Mouse (Mus musculus): ENCODE data around the gene Cdc37.
A peak's percentile ranks its signal among the peaks of the same experiment; 100 is the strongest.

The Cdc37 gene

DNA sequence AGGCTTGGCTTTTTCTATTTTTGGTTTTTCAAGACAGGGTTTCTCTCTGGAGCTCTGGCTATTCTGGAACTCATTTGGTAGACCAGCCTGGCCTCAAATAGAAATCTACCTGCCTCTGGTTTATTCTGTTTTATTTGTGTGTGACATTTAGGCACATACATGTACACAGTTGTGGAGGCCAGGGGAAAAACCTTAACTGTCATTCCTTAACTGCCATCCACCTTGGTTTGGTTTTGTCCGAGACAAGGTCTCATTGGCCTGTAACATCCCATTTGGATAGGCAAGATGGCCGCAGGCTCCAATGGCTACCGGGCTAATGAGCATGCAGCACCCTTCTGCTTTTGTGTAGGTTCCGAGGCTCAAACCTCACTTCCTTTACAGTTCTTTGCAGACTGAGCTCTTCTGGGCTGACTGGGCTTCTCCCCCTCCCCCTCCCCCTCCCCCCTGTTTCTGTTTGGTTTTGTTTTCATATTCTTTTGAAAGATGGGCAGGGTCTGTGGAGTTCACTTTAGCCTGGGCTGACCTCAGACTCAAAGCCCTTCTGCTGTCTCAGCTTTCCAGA is 14.4 kb downstream of the Cdc37 start:
- DNase-seq = no peak

DNA sequence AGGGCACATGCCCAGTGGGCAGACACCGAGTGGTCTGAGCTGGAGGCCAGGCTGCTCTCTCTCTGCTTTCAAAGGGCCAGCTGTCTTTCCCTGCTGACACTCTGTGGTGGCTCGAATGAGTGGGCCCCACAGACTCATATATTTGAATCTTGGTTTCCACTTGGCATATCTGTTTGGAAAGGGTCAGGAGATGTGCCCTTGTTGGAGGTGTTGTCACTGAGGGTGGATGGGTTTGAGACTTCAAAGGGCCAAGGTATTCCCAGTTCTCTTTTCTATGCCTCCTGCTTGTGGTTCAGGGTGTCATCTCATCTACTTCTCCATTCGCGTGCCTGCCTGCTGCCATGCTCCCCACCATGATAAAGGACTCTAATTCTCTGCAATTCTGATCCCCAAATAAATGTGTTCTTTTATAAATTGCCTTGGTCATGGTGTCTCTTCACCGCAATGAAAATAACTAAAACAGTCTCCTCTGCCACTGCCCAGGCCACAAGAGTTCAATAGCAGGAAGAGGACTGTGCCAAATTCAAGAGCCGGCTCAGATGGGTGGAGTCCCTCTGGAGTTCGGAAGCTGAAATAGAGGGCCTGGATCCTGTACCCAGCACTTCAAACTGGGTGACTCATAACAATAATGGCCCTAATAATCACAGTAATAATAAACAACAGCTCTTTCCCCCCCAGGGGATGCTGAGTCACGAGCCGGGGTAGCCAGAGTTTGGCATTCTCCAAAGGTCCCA is 15.0 kb downstream of the Cdc37 start:
- peak; percentile 49 for DNase-seq

DNA sequence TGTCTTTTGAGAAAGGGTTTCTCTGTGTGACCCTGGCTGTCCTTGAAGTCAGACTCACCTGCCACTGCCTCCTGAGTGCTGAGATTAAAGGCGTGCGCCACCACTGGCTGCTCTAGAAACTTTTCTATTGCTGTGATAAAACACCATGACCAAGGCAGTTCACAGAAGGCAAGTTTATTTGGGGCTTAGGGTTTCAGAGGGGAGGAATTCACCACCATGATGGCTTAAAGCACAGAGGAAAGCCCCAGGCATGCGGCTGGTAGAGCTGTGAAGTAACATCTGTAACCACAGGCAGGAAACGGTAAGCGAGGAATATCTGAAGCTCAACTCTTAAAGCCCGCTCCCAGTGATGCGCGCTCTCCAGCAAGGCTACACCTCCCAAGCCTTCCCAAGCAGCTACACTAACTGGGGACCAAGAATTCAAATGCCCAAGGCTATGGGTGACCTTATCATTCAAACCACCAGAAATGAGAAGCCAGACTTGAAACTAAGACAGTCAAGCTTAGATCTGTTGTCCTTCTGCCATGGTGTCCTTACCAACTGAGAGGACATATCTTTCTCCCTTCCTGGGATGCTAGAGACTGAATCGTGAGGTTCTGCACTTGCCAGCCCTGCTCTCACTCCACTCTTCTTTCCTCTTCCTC is 16.6 kb downstream of the Cdc37 start:
- DNase-seq = no peak

DNA sequence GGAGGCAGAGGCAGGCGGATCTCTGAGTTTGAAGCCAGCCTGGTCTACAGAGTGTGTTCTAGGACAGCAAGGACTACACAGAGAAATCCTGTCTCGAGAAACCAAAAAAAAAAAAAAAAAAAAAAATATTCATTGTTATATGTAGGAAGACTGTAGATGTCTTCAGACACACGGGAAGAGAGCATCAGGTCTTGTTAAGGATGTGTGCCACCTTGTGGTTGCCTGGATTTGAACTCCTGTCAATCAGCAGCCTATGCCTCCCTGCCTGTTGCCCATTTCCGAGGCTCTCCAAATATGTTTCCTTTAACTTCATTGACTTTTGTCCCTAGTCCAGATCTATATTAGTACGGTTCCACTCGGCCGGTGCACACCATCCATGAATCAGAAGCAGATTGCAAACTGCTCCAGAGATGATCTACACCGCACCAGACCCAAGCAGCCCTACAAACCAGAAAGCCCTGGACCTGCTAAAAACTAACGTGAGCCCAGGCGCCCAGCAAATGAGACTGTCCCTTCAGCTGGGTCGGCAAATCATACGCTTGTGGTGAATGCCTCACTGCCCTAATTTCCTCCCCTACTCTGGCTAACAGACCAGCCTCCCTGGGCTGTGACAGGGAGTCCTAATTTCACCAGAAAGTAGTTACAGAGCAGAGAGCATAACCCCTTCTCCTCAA is 17.5 kb downstream of the Cdc37 start:
- DNase-seq = no peak

DNA sequence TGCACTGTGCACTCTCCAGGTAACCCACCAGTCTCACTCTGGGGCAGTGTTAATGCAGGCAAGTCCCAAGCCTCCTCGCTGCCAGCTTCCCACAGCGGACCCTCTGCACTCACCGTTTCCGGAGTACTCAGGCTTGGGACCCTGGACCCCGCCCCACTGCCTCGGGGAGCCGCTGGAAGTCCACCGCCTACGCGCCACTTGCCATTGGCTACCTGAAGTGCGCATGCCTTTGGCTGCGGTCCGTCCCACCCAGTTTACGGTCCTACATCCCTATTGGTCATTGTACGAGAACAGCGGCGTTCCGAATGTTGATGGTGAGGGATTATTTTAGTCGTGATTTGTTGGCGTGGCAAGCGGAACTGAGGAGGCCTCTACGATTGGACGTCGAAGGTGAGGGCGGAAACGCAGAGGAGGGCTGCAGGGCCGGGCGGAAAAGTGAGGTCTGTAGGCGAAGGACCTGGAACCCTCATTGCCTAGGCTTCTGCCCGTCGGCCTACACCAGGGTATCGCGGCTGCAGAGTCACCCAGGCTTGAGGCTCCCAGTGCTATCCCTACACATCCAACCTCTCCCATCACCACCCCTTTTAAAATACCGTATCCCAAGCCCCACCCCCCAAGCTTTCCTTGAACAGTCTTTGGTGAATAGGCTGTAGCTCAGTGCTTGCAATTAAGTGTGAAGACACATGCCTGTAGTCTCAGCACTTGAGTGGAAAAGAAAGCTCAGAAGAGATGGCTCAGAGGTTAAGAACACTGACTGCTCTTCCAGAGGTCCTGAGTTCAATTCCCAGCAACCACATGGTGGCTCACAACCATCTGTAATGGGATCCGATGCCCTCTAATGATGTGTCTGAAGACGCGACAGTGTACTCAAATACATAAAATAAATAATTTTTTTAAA is 18.5 kb downstream of the Cdc37 start, which contains the start of gene Tyk2:
TSS of gene Tyk2 (minus strand) at position 185 of the 898 bp plus-strand sequence.
- peak; percentile 91 for DNase-seq

DNA sequence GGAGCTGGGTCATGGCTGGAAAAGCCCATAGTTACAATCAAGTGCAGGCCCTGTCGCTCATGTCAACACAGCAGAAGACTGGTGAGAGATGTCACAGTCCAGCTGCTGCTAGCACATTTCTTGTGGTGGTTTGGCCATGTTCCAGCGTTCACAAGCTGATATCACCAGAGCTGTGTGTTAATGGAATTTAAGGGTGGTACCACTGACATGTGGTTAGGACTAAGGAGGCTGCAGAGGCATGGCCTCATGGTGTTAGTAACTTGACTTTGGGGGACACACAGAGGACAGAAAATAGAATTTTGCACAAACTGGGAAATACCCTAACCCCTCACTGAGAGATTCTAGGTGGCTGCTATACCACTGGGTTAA is 23.5 kb downstream of the Cdc37 start:
- no peak for DNase-seq

DNA sequence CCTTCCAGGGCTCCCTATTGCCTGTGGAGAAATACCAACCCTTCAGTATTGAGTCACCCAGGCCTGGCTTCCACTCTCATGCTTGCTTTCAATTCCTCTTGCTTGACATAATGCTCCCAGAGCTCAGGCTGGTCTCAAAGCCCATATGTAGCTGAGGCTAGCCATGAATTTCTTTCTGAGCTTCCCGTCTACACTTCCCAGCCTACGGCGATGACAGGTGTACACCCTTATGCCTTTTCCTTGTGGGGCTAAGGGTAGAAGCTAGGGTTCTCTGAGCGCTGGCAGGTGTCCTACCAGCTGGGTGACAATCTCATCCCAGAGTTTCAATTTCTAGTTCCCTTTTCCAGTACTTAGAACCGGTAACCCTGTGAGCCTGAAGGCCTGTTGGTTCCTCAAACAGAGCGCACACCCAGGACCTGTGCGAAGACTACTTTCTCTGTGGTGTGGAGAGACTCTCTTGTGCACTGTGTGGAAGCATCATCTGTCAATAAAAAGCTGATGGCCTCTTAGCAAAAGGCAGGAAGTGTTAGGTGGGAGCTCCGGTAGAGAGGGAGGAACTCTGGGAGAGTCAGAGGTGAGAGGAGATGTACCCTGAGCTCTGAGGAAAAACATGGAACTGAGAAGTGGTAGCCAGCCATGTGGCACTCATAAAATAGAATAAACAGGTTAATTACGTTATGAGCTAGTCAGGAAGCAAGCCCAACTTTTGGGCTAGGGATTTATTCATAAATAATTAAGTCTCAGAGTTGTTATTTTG is 24.1 kb downstream of the Cdc37 start:
- DNase-seq = no peak

DNA sequence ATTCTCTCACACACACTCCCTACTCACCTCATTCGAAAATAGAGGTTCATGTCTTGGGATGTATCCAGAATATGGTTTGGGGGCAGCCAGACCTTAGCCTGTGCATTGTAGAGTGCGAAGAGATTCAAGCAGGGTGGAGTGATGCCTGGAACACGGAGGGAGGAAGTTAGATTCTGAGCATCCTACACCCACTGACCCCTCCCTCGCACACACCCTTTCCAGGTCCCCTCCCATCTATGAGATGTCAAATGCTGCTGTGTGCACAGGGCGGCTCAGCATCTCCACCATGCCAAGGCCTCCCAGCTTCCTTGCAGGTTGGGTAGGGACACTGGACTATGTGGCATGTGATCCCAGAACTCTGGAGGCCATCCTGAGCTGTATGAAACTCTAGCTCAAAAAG is 24.9 kb downstream of the Cdc37 start:
- DNase-seq = no peak

DNA sequence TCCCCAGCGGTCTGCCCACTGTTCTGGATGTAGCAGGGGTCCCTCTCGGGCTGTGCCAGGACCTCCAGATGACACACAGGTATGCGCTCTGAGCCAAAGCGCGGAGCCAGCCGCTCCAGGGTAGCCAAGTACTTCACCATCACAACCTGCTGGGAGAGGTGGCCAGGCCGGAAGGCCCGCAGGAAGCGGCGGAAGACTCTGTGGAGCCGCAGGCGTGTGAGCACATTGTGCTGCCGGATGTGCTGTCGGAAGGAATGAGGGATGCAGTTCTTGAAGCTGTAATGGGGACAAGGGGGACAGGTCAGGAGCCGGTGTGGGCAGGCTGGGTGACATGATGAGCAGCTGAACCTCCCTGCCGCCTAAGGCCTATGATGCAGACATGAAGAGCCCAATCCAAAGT is 28.3 kb downstream of the Cdc37 start:
- DNase-seq = no peak

DNA sequence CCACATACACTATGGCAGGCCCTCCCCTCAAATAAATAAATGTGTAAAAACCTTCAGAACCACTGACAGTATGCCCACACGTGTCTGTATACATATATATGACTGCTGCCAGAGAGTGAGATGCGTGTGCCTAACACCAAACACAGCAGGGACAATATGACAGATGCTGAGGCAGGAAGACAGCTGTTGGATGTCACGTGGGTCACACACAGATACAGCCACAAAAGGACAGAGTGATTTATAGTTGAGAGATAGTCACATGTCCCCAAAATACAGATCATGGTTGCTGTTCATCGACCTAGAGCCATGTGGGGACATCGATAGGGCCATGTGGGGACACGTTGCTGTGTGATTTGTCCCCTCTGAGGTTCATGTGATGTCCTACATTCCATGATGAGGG is 32.7 kb downstream of the Cdc37 start:
- no peak for DNase-seq

DNA sequence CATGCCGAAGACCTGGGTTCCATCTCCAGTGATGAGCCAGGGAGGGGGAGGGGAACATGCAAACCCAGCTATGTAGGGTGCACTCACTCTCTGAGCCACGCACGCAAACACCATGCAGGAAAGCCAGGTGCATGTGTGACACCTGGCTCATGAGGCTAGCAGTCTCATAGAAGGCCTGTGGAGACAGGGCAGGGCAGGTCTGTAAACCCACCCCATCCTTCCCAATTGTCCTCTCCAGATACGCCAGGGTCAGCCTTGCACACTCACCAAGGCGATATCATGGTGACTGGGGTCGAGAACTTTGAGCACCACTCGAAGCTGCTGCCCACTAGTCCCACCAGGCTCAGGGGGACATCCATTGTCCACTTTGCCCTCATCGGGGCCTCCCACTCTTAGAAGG is 34.7 kb downstream of the Cdc37 start:
- DNase-seq = no peak

DNA sequence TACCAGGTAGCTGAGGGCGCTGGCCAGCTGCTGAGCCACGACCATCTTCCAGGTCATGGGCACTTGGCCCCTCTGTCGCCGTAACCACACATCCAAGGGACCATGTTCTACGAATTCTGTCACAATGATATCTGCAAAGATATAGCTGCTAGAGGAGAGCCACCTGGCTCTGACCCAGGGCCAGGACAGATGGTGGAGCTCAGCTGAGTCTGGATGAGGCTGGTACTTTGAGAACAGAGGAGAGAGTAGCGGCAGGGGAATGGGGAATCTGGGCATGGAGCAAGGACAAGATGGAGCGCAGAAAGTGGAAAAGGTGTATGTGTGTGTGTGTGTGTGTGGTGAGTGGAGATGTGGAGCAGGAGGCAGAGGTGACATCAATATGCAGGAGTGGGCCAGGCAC is 35.6 kb downstream of the Cdc37 start:
- no peak for DNase-seq

DNA sequence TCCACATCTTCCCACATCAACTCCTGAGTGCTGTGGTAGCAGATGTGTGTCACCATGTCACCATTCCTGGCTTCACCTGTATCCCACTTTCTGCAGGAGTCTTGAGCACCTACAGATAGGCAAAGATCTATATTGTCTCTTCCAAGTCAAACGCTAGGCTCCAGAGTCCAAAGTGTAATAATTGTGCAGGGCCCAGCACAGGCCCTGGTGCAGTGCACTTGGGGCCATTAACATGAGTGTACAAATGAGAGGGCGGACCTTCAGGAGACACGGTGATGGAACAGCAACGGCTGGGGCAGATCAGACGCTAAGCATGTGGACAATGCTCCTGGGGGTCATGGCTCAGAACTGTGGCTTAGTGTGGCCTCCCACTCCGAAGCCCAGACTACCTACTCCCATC is 36.0 kb downstream of the Cdc37 start:
- DNase-seq = no peak

DNA sequence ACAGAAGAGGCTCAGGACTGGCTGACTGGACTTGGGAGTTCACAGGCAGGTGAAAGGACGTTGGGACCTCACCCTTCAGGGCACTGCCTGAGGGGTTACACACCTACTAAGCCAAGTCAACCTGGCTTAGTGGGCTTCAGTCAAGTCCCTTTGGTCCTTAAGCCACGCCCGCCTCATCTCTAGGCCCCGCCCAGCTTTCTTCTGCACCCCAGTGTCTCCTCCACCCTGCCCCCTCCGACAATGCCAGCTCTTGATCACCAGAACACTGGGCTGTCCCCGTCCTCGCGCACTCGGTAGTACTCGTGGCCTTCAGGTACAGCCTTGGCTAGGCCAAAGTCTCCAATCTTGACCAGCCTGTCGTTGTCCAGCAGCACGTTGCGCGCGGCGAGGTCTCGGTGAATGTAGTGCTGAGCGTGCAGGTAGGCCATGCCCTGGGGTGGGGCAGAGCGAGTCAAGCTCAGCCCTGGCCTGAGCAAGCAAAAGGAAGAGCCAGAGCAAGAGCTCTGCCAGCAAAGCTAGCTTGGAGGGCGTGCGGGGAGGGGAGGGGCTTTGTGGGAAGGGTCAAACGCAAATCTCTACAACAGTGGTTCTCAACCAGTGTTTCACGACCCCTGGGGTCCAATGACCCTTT is 42.1 kb downstream of the Cdc37 start:
- no peak for DNase-seq

DNA sequence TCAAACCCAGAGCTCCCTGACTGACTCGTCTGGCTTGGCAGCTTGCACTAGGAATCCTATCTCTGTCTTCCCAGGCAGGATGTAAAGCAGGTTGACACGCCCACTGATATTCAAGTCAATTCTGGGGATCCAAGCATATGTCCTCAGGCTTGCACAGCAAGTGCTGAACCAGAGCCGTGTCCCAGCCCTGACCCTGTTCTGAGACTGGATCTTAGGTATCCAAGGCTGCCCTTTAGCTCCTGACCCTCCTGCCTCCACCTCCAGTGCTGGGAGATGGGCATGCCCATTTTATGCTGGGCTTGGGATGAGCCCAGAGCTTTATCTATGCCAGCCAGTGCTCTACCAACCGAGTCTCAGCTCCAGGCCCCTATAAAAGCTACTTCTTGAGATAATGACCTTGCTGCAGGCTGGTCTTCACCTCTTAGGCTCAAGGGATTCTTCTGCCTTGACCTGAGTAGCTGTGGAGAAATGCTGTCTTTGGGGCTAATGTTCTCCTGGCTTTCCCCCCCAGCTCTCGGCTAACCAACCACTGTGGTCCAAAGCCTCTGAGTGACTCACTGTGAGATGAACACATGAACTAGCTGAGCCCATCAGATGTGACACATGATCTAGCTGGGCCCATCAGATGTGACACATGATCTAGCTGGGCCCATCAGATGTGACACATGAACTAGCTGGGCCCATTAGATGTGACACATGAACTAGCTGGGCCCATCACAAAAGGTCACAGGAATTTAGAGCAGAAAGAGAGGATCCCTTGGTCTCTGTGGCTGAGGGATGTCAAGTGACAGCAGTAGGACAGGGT is 43.8 kb downstream of the Cdc37 start:
- no peak for DNase-seq

DNA sequence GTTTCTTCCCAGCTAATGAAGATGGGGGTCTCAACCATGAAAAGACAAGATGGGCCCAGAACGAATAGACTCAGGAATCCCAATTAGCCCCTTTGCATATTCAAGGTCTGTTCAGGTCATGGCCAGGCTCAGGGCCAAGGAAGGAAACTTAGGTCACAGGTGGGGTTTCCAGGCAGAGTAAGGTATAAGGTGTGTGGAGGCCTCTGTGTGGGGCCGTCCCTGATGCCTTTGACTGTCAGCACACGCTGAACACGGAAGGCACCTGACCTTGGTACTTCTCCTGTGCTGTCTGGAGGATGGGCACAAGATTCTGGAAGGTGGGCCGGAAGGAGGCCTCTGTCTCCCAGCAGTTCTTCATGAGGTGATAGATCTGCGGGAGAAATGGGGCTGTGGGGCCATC is 45.0 kb downstream of the Cdc37 start:
- DNase-seq = no peak

DNA sequence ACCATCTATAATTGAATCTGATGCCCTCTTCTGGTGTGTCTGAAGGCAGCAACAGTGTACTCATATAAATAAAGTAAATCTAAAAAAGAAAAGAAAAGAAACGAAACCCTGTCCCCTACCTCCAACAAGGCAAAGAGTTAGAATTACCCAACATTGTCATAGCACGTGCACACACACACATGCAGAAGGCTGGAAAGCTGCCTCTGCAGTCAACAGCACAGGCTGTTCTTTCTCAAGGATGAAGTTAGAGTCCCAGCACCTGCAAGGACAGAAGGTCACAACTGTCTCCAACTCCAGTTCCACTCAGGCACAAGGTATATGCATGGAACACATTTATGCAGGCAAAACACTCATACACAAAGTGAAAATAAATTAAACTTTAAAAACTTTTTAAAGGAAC is 47.7 kb downstream of the Cdc37 start:
- no peak for DNase-seq

DNA sequence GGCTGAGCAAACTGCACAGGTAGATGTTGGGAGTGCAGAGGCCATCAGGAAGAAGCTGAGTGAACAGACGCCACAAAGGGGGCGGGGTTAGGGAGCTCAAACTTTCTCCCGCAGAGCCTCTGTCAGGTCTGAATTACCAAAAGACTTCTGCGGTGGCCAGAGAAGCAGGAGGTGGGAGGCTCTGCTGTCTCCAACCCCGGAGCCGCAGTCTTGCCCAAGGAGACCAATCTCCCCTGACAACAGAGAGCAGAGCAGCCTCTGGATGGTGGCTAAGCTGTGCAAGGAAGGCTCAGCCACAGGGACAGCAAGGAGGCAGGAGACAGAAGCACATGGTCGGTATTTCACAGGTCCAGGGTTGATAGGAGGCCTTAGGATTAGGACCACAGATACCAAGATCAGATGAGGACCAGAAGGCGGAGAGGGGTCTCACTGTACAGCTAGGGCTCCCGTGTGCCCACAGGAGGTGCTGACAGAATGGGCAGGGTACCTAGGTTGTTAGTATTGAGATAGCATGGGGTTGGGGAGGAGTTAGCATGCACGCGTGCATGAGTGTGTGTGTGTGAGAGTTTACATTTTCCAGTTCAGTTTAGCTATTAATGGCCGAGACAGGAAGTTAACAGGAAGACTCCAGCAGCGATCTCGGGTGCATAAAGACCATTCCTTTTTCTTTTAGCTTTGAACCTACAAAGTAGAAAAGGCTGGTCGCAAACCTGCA is 49.2 kb downstream of the Cdc37 start:
- no peak for DNase-seq

DNA sequence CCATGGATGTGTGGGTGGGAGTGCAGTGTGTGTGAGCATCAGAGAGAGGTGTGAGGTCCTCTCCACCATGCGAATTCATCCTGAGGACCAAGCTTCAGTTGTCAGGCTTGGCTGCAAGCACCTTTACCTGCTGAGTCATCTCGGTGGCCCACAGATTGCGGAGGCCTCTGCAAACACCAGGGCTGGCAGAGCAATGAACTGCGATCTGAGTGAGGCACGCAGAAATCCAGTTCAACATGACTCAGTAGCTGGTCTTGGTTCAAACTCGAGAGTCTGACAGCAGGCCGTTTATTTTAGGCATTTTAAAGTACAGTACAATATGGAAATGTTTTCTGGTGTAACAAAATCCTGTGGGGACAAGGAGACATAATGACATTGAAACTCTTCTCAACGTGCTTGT is 52.0 kb downstream of the Cdc37 start:
- DNase-seq = no peak

DNA sequence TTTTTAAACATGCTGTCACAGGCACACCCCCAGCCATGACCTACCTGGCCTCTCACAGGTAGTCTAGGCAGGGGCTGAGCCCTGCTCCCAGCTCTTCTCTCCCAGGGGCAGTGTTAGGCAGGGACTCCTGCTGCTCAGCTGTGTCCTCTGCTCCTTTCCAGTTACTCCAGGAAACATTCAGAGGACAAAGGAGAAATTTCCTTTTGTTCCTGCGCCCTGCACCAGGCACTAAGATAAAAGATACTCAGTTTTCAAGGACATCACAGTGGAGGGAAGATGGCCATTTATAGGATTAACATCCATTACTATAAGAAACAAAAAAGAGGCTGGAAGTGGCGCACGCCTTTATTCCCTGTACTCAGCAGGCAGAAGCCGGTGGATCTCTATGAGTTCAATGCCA is 53.8 kb downstream of the Cdc37 start:
- DNase-seq = no peak
